Mouse (Mus musculus) cortical plate, adult 2 months (tissue): ENCODE data around the gene Zgpat.

Source experiments
- CTCF ChIP-seq: fragments of 200-500 bp; IDR thresholded peaks from 2 replicates; pipeline ENCODE4 v1.5.1; 2011; ENCODE audit warnings: mild to moderate bottlenecking, control low read depth, low read length; ENCODE audit not compliant: insufficient read depth; ENCODE audit errors: extremely low read depth
- POLR2A ChIP-seq: fragments of 200-500 bp; IDR thresholded peaks from 2 replicates; pipeline ENCODE4 v1.6.1; 2011; ENCODE audit warnings: mild to moderate bottlenecking, low read length, control low read depth; ENCODE audit not compliant: insufficient read depth; ENCODE audit errors: extremely low read depth

GRCm38 (mm10) chr2:181356780-181357179 is 7.9 kb upstream of the Zgpat start:
- no peak for TF ChIP-seq CTCF
- no peak for TF ChIP-seq POLR2A
